13 mouse cellular contexts compared by ENCODE assay signal in genomic region chr17:64621649-64622351, GRCm38 (mm10). TPM values are rescaled to one million over a fixed set of nuclear protein-coding genes. Genes with fewer than 3 reads are reported as not detected.
A peak's percentile ranks its signal among the peaks of the same experiment; 100 is the strongest.
DNase-seq lines count a peak whose midpoint lies in the region; ATAC-seq and TF ChIP-seq lines count a peak whose summit lies in the region.
"Had no signal": no experiment of that assay in that cellular context is flagged by ENCODE, and none has a peak within 500 bp of the region (broad histone marks: within the 10 kb centered on the region; RNA-seq: fewer than 3 reads in every experiment).

No protein-coding gene starts in this region.

- intact Hi-C loops in heart, adult 2 months (cut with DNase I) = loop anchor here (1.0 kb wide), 1 partner anchor 20 kb away; no protein-coding TSS in a partner anchor

- H3K9ac ChIP-seq in heart, adult 2 months (ENCODE audit: low read depth, low read length) = peak overlapping the region; percentile 50
- H3K9ac ChIP-seq in CH12.LX (ENCODE audit: insufficient read depth, low read depth) = no peak overlapping the region
- H3K9ac ChIP-seq in liver, postnatal 0 days (replicated peaks) = no peak overlapping the region
- H3K9ac ChIP-seq: liver, embryonic 15.5 days had no signal

- in situ Hi-C loops in CH12.LX (cut with MboI; ENCODE audit: low pct_ligation_motif_present, low pct_unique_long_range_greater_than_20kb, low sequenced_read_pairs) = loop anchor here (25.0 kb wide), 1 partner anchor 241 kb away; no protein-coding TSS in a partner anchor

- H3K4me3 ChIP-seq in heart, adult 2 months = peak overlapping the region; percentile 42
- H3K4me3 ChIP-seq in layer of hippocampus, adult 2 months = peak overlapping the region; percentile 8; the same call in 1 of the 2 replicates
- H3K4me3 ChIP-seq in CH12.LX (replicated peaks in 1 of 3; ENCODE audit: low read depth in 2 of 3, low read length in 2 of 3, poor library complexity in 1 of 3) = no peak overlapping the region
- no peak overlapping the region for H3K4me3 ChIP-seq in liver, postnatal 0 days (ENCODE audit: low read depth, low read length)
- H3K4me3 ChIP-seq: embryonic facial prominence, embryonic 10.5 days; liver, embryonic 15.5 days had no signal

- peaks cover 9% of the 10 kb centered on the region for H3K36me3 ChIP-seq in heart, adult 2 months (ENCODE audit: control insufficient read depth, insufficient read depth, low read length)
- peaks cover 8 to 45% of the 10 kb centered on the region in 2 experiments for H3K36me3 ChIP-seq in CH12.LX (replicated peaks in 1 of 2; ENCODE audit: control insufficient read depth in 1 of 2, insufficient read depth in 1 of 2, low read length in 1 of 2)
- H3K36me3 ChIP-seq in liver, postnatal 0 days (replicated peaks; ENCODE audit: insufficient read depth, low read length) = peaks cover 24% of the 10 kb centered on the region

- 58% methylated on average over 9 of the region's 9 CpGs for WGBS in heart, adult 2 months
- 76% methylated on average over 9 of the region's 9 CpGs for WGBS in liver, postnatal 0 days (ENCODE audit: insufficient replicate concordance)

- H3K9me3 ChIP-seq in CH12.LX (replicated peaks; ENCODE audit: low read length) = no peaks in the 10 kb centered on the region
- no peaks in the 10 kb centered on the region for H3K9me3 ChIP-seq in liver, postnatal 0 days (ENCODE audit: low read length)
- H3K9me3 ChIP-seq: embryonic facial prominence, embryonic 10.5 days; liver, embryonic 15.5 days had no signal

- peak overlapping the region; percentile 63 for H3K4me2 ChIP-seq in CH12.LX (ENCODE audit: insufficient read depth, low read depth, poor library complexity, severe bottlenecking)
- no peak overlapping the region for H3K4me2 ChIP-seq in liver, postnatal 0 days (ENCODE audit: low read depth, low read length)
- H3K4me2 ChIP-seq: liver, embryonic 15.5 days had no signal

- no peak for TF ChIP-seq EP300 in heart, adult 2 months (IDR thresholded peaks at IDR 0.05; ENCODE audit: insufficient read depth, low read depth, low read length)
- TF ChIP-seq EP300 in CH12.LX (IDR thresholded peaks at IDR 0.05; ENCODE audit: low read length) = no peak
- no peak for TF ChIP-seq EP300 in liver, postnatal 0 days (IDR thresholded peaks at IDR 0.05; ENCODE audit: low read depth)

- H3K27me3 ChIP-seq in heart, adult 2 months (ENCODE audit: control insufficient read depth, insufficient read depth, low read length) = no peaks in the 10 kb centered on the region
- no peaks in the 10 kb centered on the region for H3K27me3 ChIP-seq in CH12.LX (replicated peaks)
- H3K27me3 ChIP-seq in liver, postnatal 0 days (ENCODE audit: insufficient read depth, low read length) = no peaks in the 10 kb centered on the region
- H3K27me3 ChIP-seq: liver, embryonic 15.5 days had no signal

- H3K27ac ChIP-seq in heart, adult 2 months = peak overlapping the region; percentile 90
- H3K27ac ChIP-seq in layer of hippocampus, adult 2 months = peak overlapping the region; percentile 53; the same call in 1 of the 2 replicates
- no peak overlapping the region for H3K27ac ChIP-seq in CH12.LX (ENCODE audit: insufficient read depth, low read depth)
- peak overlapping the region; percentile 44; the same call in 1 of the 2 replicates for H3K27ac ChIP-seq in liver, postnatal 0 days (ENCODE audit: low read depth)
- H3K27ac ChIP-seq: embryonic facial prominence, embryonic 10.5 days; liver, embryonic 15.5 days had no signal

- no peak for ATAC-seq in liver, postnatal 0 days

- TF ChIP-seq RAD21 in CH12.LX (IDR thresholded peaks at IDR 0.05; ENCODE audit: low read depth, low read length) = no peak

- no peak for TF ChIP-seq POLR2A in heart, adult 2 months (IDR thresholded peaks at IDR 0.05; ENCODE audit: insufficient read depth, low read depth, low read length)
- no peak for TF ChIP-seq POLR2A in CH12.LX (IDR thresholded peaks at IDR 0.05; ENCODE audit: low read depth, low read length)

- no peak for TF ChIP-seq CTCF in heart, adult 2 months (IDR thresholded peaks at IDR 0.05)
- TF ChIP-seq CTCF in layer of hippocampus, adult 2 months (conservative IDR thresholded peaks at IDR 0.05) = no peak
- no peak for TF ChIP-seq CTCF in CH12.LX (conservative IDR thresholded peaks at IDR 0.05 in 1 of 2, IDR thresholded peaks at IDR 0.05 in 1 of 2; ENCODE audit: low read depth in 2 of 2, low read length in 2 of 2)
- TF ChIP-seq CTCF in liver, postnatal 0 days (IDR thresholded peaks at IDR 0.05; ENCODE audit: low read depth) = no peak

- peaks cover 2% of the 10 kb centered on the region for H3K79me2 ChIP-seq in heart, adult 2 months (replicated peaks; ENCODE audit: control insufficient read depth, insufficient read depth, low read length)
- no peaks in the 10 kb centered on the region for H3K79me2 ChIP-seq in CH12.LX (replicated peaks; ENCODE audit: control insufficient read depth, extremely low read depth, insufficient read depth, poor library complexity, severe bottlenecking)

- H3K4me1 ChIP-seq in heart, adult 2 months (ENCODE audit: control insufficient read depth, insufficient read depth, low read length) = peaks cover 28% of the 10 kb centered on the region
- peaks cover 10 to 32% of the 10 kb centered on the region in 2 experiments; a peak in 3 of 4 replicates for H3K4me1 ChIP-seq in CH12.LX (ENCODE audit: control insufficient read depth in 1 of 2, insufficient read depth in 2 of 2)
- H3K4me1 ChIP-seq in liver, postnatal 0 days (ENCODE audit: insufficient read depth) = peaks cover 25% of the 10 kb centered on the region

- dilution Hi-C loops in CH12.LX (cut with MboI; ENCODE audit: extremely low pct_ligation_motif_present, extremely low pct_unique_long_range_greater_than_20kb, low sequenced_read_pairs) = no loop called here

- DNase-seq in heart, adult 2 months = no peak
- no peak for DNase-seq in heart, adult 18-20 months
- no peak for DNase-seq in layer of hippocampus, adult 2 months (ENCODE audit: low spot score in 2 of 2)
- no peak for DNase-seq in layer of hippocampus, postnatal 36 days
- DNase-seq in CH12.LX (ENCODE audit: extremely low read depth) = no peak
- DNase-seq in liver, postnatal 0 days = no peak
- DNase-seq in retina, postnatal 1 day = no peak
- DNase-seq in layer of hippocampus, adult 18-20 months (ENCODE audit: low spot score in 2 of 2) = no peak
- DNase-seq: cerebellum, adult 11 months; gastrocnemius, postnatal 14 days; spleen, adult 18-20 months had no signal

TF ChIP-seq in CH12.LX, 34 proteins besides CTCF, POLR2A, EP300 and RAD21:
- TF ChIP-seq NRF1 (IDR thresholded peaks at IDR 0.05; ENCODE audit: low read depth, low read length) = no peak
- TF ChIP-seq CHD2 (IDR thresholded peaks at IDR 0.05; ENCODE audit: low read length) = no peak
- TF ChIP-seq POLR2AphosphoS2 (IDR thresholded peaks at IDR 0.05; ENCODE audit: low read depth, low read length) = no peak

RNA-seq across cellular contexts. Expression of gene Man2a1, which starts 21.3 kb away (rescaled TPM):
- 10 to 100 TPM; 17.2 to 18.5 TPM for total RNA-seq in heart, adult 2 months (2021)
- 4.7 and 13.7 TPM in 2 replicates for polyA plus RNA-seq in heart, adult 2 months (2012; rRNA removed)
- total RNA-seq in heart, adult 18-20 months (2021) = 10 to 100 TPM; 15.9 to 18.4 TPM
- 10 to 100 TPM; 14.6 to 16.2 TPM for total RNA-seq in layer of hippocampus, adult 2 months (2021)
- total RNA-seq in layer of hippocampus, postnatal 36 days (2021) = 10 to 100 TPM; 14.9 to 16.4 TPM
- total RNA-seq in CH12.LX (2012; rRNA removed) (7.9 and 12.3 TPM in 2 replicates), CH12.LX (2014; rRNA removed) (11.9 and 12.5 TPM in 2 replicates)
- 11.6 and 15.4 TPM in 2 replicates for polyA plus RNA-seq in CH12.LX (2012; ENCODE audit: insufficient read length, low read depth)
- polyA plus RNA-seq in liver, postnatal 0 days (2015; fragmentation: Nextera tagmentation; extraction: Ambion mirVana) = 11.5 and 12.8 TPM in 2 replicates
- total RNA-seq in layer of hippocampus, adult 18-20 months (2021) = 10 to 100 TPM; 15.9 to 16.5 TPM

Comparison
In these comparisons a context has a peak if more than half of its experiments do, and no peak if none do; other contexts are left out.
1. H3K4me3 ChIP-seq: peak in heart, adult 2 months (single experiment) and layer of hippocampus, adult 2 months (single experiment); none in CH12.LX (0 of 3) and liver, postnatal 0 days (single experiment).